Mouse (Mus musculus): ENCODE data around the gene Olfr902.
"Not testable (repeated sequence)": the region's sequence is repeated elsewhere in the genome, so short reads cannot be mapped to it uniquely, and the experiment has no call there.

The Olfr902 gene

DNA sequence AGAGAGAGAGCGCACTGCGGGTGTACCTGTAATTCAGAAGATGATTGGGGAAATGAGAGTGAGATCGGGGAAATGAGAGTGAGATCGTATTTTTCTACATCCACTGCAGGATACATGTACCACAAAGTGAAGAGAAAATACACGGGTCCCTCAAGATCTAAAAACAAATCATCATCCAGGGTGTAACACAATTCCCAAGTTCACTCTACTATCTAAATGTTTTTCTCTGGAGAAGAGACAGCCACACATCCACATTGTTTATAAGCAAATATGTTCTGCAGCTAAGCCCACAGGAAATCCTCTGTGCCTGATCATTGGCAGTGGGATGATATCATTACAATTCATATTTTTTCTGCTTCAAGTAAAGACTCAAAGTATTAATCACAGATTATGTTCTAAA, at the start of gene Olfr902:
Gene Olfr902 (plus strand): TSS at position 301 of the 400 bp plus-strand sequence.
- no peak for DNase-seq (ENCODE audit: low spot score)

DNA sequence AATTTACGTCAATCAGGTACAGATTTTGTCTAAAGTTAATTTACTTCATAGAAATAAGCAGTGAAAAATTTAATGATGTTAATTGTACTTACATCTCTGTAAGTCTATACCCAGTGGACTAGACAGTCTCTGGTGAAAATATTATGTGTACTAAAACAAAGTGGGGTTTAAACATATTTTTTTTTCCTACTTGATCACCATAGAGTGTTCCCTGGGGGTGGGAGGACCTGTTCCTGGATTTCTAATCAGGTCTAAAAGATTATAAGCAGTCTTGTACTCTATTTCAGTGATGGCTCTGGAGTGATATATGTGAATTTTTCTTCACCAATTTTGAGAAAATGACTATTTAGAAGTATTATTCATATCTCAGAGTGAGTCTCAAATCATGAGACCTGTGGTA, 46.1 kb upstream of the Olfr902 start, which contains the start of gene Olfr147:
Gene Olfr147 (plus strand): TSS at position 301 of the 400 bp plus-strand sequence.
- DNase-seq (ENCODE audit: low spot score), result no peak

DNA sequence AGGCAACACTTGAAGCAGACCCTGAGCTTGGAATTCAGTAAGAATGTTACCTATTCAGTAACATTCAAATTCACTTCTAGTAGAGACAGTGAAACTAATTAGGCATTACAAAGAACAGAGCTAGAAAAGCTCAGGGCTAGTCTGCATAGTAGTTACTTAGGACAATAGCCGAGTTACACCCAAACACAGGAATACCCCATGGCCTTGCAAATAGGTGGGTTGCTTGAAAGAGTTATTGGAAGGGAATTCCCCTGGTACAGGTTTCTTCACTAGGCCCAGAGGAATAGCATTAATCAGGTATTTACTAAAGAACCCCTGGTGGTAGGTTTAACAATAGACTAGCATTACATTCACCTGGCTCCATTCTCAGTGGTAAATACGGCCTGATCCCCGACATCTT, 40.0 kb upstream of the Olfr902 start:
- not testable (repeated sequence) for DNase-seq (ENCODE audit: low spot score)

DNA sequence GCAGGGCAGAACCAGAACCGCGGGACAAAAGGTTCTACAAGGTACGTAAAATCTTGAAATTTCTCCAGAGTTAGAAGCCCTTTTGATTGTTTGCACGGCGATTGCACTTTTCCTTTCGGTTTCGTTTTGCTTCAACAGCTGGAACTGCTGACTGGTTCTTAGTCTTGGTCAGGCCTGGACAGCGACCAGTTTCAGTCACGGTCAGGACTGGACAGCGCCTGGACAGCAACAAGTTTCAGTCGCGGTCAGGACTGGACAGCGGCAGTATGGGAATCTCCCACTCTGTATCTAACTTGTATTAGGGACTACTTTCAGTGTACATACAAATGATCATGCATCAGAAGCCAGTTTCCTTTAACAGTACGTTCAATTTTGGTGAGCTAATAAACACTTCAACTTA, 34.0 kb upstream of the Olfr902 start:
- DNase-seq (ENCODE audit: low spot score), result not testable (repeated sequence)

DNA sequence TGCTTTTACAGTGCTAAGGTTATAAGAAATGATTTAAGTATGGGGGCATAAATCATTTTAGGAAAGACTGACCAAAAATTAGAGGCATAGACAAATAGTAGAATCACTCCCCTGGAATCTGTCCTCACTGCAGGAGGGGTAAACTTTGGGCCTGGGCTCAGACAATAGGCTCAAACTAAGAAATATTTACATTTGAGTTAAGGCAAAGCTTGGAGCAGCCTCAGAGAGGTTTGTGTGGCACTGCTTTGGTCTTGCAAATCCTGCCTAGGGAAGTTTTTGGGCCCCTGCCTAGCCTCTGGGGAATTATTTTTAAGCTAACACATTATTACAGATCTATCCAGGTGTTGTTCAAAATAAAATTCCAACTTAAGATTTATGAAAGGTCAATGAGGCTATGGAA, 23.7 kb upstream of the Olfr902 start:
- no peak for DNase-seq (ENCODE audit: low spot score)

GRCm38 (mm10) chr9:38427026-38427425, 20.4 kb upstream of the Olfr902 start:
- no peak for DNase-seq (ENCODE audit: low spot score)

DNA sequence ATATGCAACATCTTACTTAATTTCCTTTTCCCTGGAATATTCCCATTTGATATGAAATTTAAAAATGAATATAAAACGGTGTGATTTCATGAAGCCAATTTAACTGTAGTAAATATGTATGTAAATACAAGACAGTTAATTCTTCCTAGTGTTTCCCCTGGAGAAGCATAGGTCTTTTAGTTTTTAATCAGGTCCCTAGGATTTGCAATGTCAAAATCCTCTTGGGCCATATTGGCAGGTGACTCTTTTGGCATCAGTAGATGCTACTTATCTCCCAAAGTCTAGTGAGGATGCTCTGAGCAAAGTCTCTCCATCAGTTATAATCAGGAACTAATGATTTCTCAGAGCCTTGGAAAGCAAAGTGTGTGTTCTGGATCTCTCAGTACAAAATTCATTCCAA, 18.3 kb upstream of the Olfr902 start, which contains the start of gene Olfr901:
Gene Olfr901 (plus strand): TSS at position 301 of the 400 bp plus-strand sequence.
- no peak for DNase-seq (ENCODE audit: low spot score)

DNA sequence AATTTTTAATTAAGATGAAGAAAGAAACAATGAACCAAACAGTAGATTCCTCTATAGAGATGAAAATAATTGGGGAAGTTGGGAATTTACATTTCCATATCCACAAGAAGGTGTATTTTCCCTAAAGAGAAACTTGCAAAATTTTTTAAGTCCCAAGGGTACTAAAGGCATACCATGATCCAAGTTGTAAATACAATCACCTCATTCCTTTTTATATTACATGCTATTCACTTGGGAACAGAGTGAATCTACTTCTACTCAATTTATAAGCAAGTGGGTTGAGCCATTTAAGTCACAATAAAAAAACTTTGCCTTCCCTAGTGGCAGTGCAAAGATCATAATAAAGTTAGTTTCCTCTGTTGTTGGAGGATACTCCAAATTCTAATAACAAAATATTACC, 15.4 kb downstream of the Olfr902 start, which contains the start of gene Olfr904:
Gene Olfr904 (plus strand): TSS at position 301 of the 400 bp plus-strand sequence.
- DNase-seq (ENCODE audit: low spot score), result no peak

- DNase-seq (ENCODE audit: low spot score), result no peak
Measured at GRCm38 (mm10) chr9:38470807-38471206, 23.4 kb downstream of the Olfr902 start, which contains the start of gene Olfr905. Gene Olfr905 (plus strand): TSS chr9:38471107.

GRCm38 (mm10) chr9:38486785-38487184, 39.3 kb downstream of the Olfr902 start, which contains the start of gene Olfr906:
Gene Olfr906 (plus strand): TSS chr9:38487085.
- DNase-seq (ENCODE audit: low spot score), result no peak

- DNase-seq (ENCODE audit: low spot score), result no peak
Measured at GRCm38 (mm10) chr9:38495501-38495900, 48.0 kb downstream of the Olfr902 start, which contains the start of gene Olfr907. Gene Olfr907 (plus strand): TSS chr9:38495801.
